Mouse (Mus musculus) hindbrain, embryonic 12.5 days (tissue): ENCODE results near the gene Nod1. TPM values are rescaled to one million over a fixed set of nuclear protein-coding genes. Genes with fewer than 3 reads are reported as not detected.

Experiments
- ATAC-seq: fragments of 200-750 bp; cut with Nextera tagmentation; 2 replicates; pipeline ENCODE4 v1.8.0; 2017; ENCODE audit warnings: moderate TSS enrichment; ENCODE audit not compliant: low FRiP score
- H3K27ac ChIP-seq: fragments of 300-500 bp; sonication (generic); 2 replicates; pipeline ENCODE4 v1.5.1; 2016; ENCODE audit warnings: mild to moderate bottlenecking
- H3K27me3 ChIP-seq: fragments of 300-500 bp; sonication (generic); 2 replicates; pipeline ENCODE4 v1.6.1; 2016; ENCODE audit warnings: mild to moderate bottlenecking
- H3K36me3 ChIP-seq: fragments of 300-500 bp; sonication (generic); 2 replicates; pipeline ENCODE4 v1.6.1; 2016; ENCODE audit warnings: mild to moderate bottlenecking
- H3K4me1 ChIP-seq: fragments of 300-500 bp; sonication (generic); 2 replicates; pipeline ENCODE4 v1.6.1; 2016
- H3K4me2 ChIP-seq: fragments of 300-500 bp; sonication (generic); replicated peaks from 2 replicates; pipeline ENCODE4 v1.6.1; 2016; ENCODE audit warnings: mild to moderate bottlenecking
- H3K4me3 ChIP-seq: fragments of 300-500 bp; sonication (generic); 2 replicates; pipeline ENCODE4 v1.5.1; 2016; ENCODE audit warnings: mild to moderate bottlenecking
- H3K9ac ChIP-seq: fragments of 300-500 bp; sonication (generic); 2 replicates; pipeline ENCODE4 v1.6.1; 2016; ENCODE audit warnings: mild to moderate bottlenecking, moderate library complexity
- H3K9me3 ChIP-seq: fragments of 300-500 bp; sonication (generic); replicated peaks from 2 replicates; pipeline ENCODE4 v1.6.1; 2016; ENCODE audit warnings: mild to moderate bottlenecking
- WGBS: fragments of 180-500 bp; shearing (Covaris S2); methylation state at CpG from one replicate; pipeline ENCODE4 v1.1.7; 2016; 5-methylcytosine and 5-hydroxymethylcytosine counted together
- polyA plus RNA-seq: library from polyadenylated mRNA; unstranded; fragments of >200 nt; fragmentation: Nextera tagmentation; extraction: Ambion mirVana; gene quantifications from 2 replicates; pipeline ENCODE4 v1.2.1, GENCODE M21; 2016

Nod1 gene
- polyA plus RNA-seq, 1 experiment from 2014 or later: 5.1 TPM

DNA sequence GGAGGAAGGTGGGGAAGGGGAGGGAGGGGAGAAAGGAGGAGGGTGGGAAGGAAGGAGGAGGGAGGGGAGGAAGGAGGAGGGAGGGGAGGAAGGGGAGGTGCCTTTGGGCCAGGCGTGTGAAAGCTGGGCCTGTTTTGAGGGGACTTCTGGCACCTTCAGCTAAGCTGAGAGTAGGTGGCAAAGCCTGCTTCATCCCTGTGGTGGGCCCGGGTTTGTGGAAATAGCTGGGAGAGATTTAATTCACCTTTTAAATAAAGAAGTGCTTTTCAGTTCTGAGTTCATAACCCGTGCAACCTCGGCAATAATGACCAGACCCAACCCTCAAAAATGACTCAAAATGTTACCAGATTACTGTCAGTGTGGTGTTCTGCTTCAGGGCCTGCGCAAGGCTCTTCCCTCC lies 39.2 kb downstream of the Nod1 start:
- H3K9ac ChIP-seq: no peak overlapping the region
- ATAC-seq: no peak
- 80% methylated on average over 5 of the region's 5 CpGs for WGBS
- no peaks in the 10 kb centered on the region for H3K27me3 ChIP-seq
- no peak overlapping the region for H3K4me2 ChIP-seq
- no peaks in the 10 kb centered on the region for H3K9me3 ChIP-seq
- no peak overlapping the region for H3K4me3 ChIP-seq
- H3K36me3 ChIP-seq: no peaks in the 10 kb centered on the region
- H3K27ac ChIP-seq: no peak overlapping the region
- no peaks in the 10 kb centered on the region for H3K4me1 ChIP-seq

DNA sequence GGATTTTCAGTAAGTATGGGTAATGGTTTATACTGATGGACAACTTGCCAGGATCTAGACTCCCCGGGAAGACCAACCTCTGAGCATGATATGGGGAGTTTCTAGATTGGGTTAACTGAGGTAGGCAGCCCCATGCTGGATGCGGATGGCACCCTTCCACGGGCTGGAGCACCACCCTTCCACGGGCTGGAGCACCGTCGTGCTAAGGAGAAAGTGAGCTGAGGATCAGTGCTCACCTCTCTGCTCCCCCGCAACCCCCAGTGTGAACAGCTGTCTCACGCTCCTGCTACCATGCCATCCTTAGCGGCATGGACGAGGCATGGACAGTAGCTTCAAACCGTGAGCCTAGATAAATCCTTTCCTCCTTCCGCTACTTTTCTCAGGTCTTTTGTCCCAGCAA lies 39.9 kb downstream of the Nod1 start:
- Histone ChIP-seq H3K36me3 (no peaks in the 10 kb centered on the region), H3K4me3 (no peak overlapping the region), H3K27me3 (no peaks in the 10 kb centered on the region; the same call in 1 of the 2 replicates), H3K27ac (no peak overlapping the region), H3K4me2 (no peak overlapping the region), H3K9me3 (no peaks in the 10 kb centered on the region), H3K9ac (no peak overlapping the region), H3K4me1 (no peaks in the 10 kb centered on the region)
- ATAC-seq: no peak
- 94% methylated on average over 12 of the region's 12 CpGs for WGBS

DNA sequence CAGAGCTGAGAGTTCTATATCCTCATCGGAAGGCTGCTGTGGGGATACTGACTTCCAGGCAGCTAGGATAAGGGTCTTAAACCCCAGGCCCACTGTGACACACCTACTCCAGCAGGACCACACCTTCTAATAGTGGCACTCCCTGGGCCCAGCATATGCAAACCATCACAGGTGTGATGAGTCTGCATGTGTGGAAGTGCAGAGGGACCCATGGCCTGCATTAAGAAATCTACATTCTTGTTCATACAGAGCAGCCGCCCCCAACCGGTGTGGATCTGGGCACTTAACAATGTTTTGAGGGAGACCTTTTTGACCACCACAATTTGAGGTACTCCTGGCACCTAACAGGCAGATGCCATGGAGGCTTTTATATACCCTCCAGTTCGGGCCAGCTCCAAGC lies 40.8 kb downstream of the Nod1 start:
- H3K36me3 ChIP-seq: no peaks in the 10 kb centered on the region
- H3K4me3 ChIP-seq: no peak overlapping the region
- ATAC-seq: no peak
- H3K4me2 ChIP-seq: no peak overlapping the region
- no peak overlapping the region for H3K27ac ChIP-seq
- 91% methylated on average over 4 of the region's 4 CpGs for WGBS
- no peaks in the 10 kb centered on the region for H3K4me1 ChIP-seq
- no peaks in the 10 kb centered on the region; the same call in 1 of the 2 replicates for H3K27me3 ChIP-seq
- H3K9me3 ChIP-seq: no peaks in the 10 kb centered on the region
- no peak overlapping the region for H3K9ac ChIP-seq

GRCm38 (mm10) chr6:54927946-54928345 lies 44.5 kb downstream of the Nod1 start:
- Histone ChIP-seq H3K36me3 (no peaks in the 10 kb centered on the region), H3K9me3 (no peaks in the 10 kb centered on the region), H3K4me3 (no peak overlapping the region), H3K27me3 (no peaks in the 10 kb centered on the region; the same call in 1 of the 2 replicates), H3K27ac (no peak overlapping the region), H3K4me1 (no peaks in the 10 kb centered on the region), H3K4me2 (no peak overlapping the region), H3K9ac (no peak overlapping the region)
- no peak for ATAC-seq
- WGBS: 83% methylated on average over 6 of the region's 6 CpGs

DNA sequence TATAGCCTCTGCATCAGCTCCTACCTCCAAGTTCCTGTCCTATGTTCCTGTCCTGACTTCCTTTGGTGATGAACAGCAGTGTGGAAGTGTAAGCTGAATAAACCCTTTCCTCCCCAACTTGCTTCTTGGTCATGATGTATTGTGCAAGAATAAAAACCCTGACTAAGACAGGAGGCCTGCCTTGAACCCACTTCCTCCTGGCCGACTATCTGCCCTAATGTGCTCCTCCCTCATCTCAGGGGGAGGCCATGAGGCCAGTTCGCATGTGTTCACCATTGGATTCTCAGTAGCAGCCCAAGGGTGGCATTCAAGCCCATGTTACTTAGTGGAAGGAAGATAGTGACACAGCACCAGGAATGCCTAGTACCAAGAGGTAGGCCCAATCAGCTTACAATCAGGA lies 45.5 kb downstream of the Nod1 start:
- no peaks in the 10 kb centered on the region for H3K36me3 ChIP-seq
- ATAC-seq: no peak
- no peak overlapping the region for H3K9ac ChIP-seq
- H3K9me3 ChIP-seq: no peaks in the 10 kb centered on the region
- H3K4me3 ChIP-seq: no peak overlapping the region
- H3K4me2 ChIP-seq: no peak overlapping the region
- no peaks in the 10 kb centered on the region for H3K4me1 ChIP-seq
- no peaks in the 10 kb centered on the region; the same call in 1 of the 2 replicates for H3K27me3 ChIP-seq
- no peak overlapping the region for H3K27ac ChIP-seq
- 72% methylated on average over 2 of the region's 2 CpGs for WGBS

- H3K9me3 ChIP-seq: no peaks in the 10 kb centered on the region
- H3K4me1 ChIP-seq: no peaks in the 10 kb centered on the region
- no peak overlapping the region for H3K9ac ChIP-seq
- H3K4me2 ChIP-seq: no peak overlapping the region
- WGBS: 78% methylated on average over 7 of the region's 7 CpGs
- no peaks in the 10 kb centered on the region for H3K36me3 ChIP-seq
- H3K27me3 ChIP-seq: no peaks in the 10 kb centered on the region; the same call in 1 of the 2 replicates
- no peak overlapping the region for H3K27ac ChIP-seq
- no peak for ATAC-seq
- no peak overlapping the region for H3K4me3 ChIP-seq
Measured at GRCm38 (mm10) chr6:54925736-54926440, 46.5 kb downstream of the Nod1 start.

GRCm38 (mm10) chr6:54924538-54924937 lies 47.9 kb downstream of the Nod1 start:
- WGBS: 91% methylated on average over 16 of the region's 16 CpGs
- no peak for ATAC-seq
- no peaks in the 10 kb centered on the region for H3K4me1 ChIP-seq

DNA sequence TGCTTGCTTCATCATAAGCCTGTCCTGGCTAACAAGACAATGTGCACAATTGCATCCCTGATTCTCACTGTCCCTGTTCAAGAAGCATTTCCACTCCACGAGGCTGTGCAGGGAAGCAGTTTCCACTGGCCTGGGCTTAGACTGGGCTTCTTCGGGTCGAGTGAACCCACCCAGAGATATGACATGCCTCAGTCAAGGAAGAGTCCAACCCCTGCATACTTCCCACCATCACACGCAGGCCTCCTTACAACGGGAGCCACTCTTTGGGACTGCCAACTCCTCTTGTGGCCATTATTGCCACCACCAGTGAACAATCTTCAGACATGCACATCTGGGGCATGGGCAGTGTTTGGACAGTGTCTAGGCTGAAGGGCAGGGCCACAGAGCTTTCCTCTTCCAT lies 53.9 kb downstream of the Nod1 start:
- Histone ChIP-seq H3K9me3 (no peaks in the 10 kb centered on the region), H3K4me2 (no peak overlapping the region), H3K9ac (no peak overlapping the region), H3K36me3 (no peaks in the 10 kb centered on the region), H3K4me3 (no peak overlapping the region), H3K27ac (no peak overlapping the region), H3K27me3 (no peaks in the 10 kb centered on the region), H3K4me1 (no peaks in the 10 kb centered on the region)
- no peak for ATAC-seq
- WGBS: 90% methylated on average over 5 of the region's 5 CpGs

More at GRCm38 (mm10) chr6:54924538-54924937, 47.9 kb downstream of the Nod1 start:
- no peak overlapping the region for H3K9ac ChIP-seq
- no peak overlapping the region for H3K4me3 ChIP-seq
- H3K36me3 ChIP-seq: no peaks in the 10 kb centered on the region
- no peak overlapping the region for H3K4me2 ChIP-seq
- no peaks in the 10 kb centered on the region; the same call in 1 of the 2 replicates for H3K27me3 ChIP-seq
- H3K27ac ChIP-seq: no peak overlapping the region
- no peaks in the 10 kb centered on the region for H3K9me3 ChIP-seq

DNA sequence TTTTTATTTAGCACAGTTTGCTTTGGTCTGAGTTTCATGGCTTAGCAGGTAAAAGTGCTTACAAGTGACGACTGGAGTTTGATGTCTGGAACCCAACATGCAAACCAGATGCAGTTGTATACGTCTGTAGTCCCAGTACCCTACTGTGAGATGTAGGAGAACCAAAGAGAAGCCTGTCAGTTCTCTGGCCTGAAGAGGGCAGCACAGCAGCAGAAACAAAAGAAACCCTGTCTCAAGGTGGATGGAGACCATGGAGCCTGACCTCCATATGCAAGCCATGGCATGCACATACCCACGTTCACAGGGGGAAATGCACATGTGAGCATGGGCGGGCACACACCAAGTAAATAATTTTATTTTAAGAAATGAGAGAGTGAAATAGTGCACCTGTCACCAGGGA lies 54.9 kb downstream of the Nod1 start:
- ATAC-seq: no peak
- no peak overlapping the region for H3K27ac ChIP-seq
- H3K36me3 ChIP-seq: no peaks in the 10 kb centered on the region
- no peak overlapping the region for H3K9ac ChIP-seq
- H3K4me1 ChIP-seq: no peaks in the 10 kb centered on the region
- no peaks in the 10 kb centered on the region for H3K27me3 ChIP-seq
- H3K9me3 ChIP-seq: no peaks in the 10 kb centered on the region
- 48% methylated on average over 4 of the region's 4 CpGs for WGBS
- no peak overlapping the region for H3K4me2 ChIP-seq
- H3K4me3 ChIP-seq: no peak overlapping the region

GRCm38 (mm10) chr6:54916941-54917340 lies 55.5 kb downstream of the Nod1 start:
- Histone ChIP-seq H3K9ac (no peak overlapping the region), H3K9me3 (no peaks in the 10 kb centered on the region), H3K36me3 (no peaks in the 10 kb centered on the region), H3K27me3 (no peaks in the 10 kb centered on the region), H3K27ac (no peak overlapping the region), H3K4me2 (no peak overlapping the region), H3K4me1 (no peaks in the 10 kb centered on the region), H3K4me3 (no peak overlapping the region)
- ATAC-seq: no peak
- WGBS: 83% methylated on average over 4 of the region's 4 CpGs

GRCm38 (mm10) chr6:54916163-54916562 lies 56.2 kb downstream of the Nod1 start:
- H3K27ac ChIP-seq: no peak overlapping the region
- 69% methylated on average over 4 of the region's 4 CpGs for WGBS
- no peak overlapping the region for H3K4me3 ChIP-seq
- no peak overlapping the region for H3K9ac ChIP-seq
- no peaks in the 10 kb centered on the region for H3K36me3 ChIP-seq
- no peaks in the 10 kb centered on the region for H3K27me3 ChIP-seq
- H3K4me2 ChIP-seq: no peak overlapping the region
- H3K9me3 ChIP-seq: no peaks in the 10 kb centered on the region
- ATAC-seq: no peak
- H3K4me1 ChIP-seq: no peaks in the 10 kb centered on the region

DNA sequence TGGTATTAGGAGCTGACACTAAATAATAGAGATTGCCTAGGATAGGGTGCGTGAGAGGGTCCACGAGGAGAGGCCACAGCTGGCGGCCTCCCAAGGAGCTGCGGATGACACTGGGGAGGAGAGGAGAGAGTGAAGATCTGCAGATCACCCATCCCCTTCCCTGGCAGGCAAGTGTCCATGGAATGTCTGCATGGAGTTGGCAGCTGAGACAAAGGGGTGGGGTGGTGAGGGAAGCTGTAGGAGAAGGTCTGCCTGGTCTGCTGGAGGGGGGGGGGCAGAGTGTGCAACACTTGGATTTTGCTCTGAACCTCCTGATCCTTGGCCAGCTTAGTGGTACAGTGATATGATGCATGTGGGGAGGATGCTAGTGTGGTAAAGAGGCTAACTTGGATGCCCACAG lies 57.4 kb downstream of the Nod1 start:
- Histone ChIP-seq H3K4me3 (no peak overlapping the region), H3K36me3 (no peaks in the 10 kb centered on the region), H3K27ac (no peak overlapping the region), H3K4me2 (no peak overlapping the region), H3K9ac (no peak overlapping the region), H3K27me3 (no peaks in the 10 kb centered on the region), H3K9me3 (no peaks in the 10 kb centered on the region), H3K4me1 (no peaks in the 10 kb centered on the region)
- ATAC-seq: no peak
- 89% methylated on average over 4 of the region's 4 CpGs for WGBS
